Mouse (Mus musculus): Measurements from ENCODE around the gene Zbtb38. TPM values are rescaled to one million over a fixed set of nuclear protein-coding genes. Genes with fewer than 3 reads are reported as not detected.
A peak's percentile ranks its signal among the peaks of the same experiment; 100 is the strongest.

Zbtb38 gene
- polyA plus RNA-seq, 1 experiment, result 0.01 TPM

DNA sequence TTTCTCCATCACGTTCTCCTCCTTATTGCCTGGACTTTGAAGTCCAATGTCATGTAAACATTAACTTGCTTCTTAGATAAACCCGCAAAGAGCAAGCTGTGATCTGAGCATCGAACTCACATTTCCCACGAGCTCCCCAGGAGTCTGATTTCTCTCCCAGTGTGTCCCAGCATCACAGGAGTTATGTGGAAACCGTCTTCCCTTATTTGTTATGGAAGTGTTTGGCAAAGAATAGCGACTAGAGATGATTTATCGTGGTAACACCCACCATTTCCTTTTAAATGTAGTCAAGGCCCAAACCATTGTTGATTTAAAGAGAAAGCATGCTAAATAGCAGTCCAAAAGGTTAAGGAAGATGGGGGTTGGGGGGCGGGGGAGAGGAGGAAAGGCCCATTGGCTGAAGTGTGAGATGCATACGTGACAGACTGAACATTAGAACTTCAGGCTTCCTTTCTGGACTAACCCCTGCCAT, 33.3 kb upstream of the Zbtb38 start:
- Histone ChIP-seq H3K4me1 (ENCODE audit: control insufficient read depth) (no peaks in the 10 kb centered on the region), H3K9me3 (ENCODE audit: control insufficient read depth, low read length) (no peaks in the 10 kb centered on the region), H3K27me3 (ENCODE audit: control insufficient read depth) (no peaks in the 10 kb centered on the region), H3K4me3 (replicated peaks) (no peak overlapping the region), H3K36me3 (ENCODE audit: control insufficient read depth) (no peaks in the 10 kb centered on the region)
- TF ChIP-seq GATA1 (IDR thresholded peaks at IDR 0.05; ENCODE audit: low read length) (no peak), TAL1 (IDR thresholded peaks at IDR 0.05; ENCODE audit: low read length) (no peak)

GRCm38 (mm10) chr9:96785187-96785586, 32.6 kb upstream of the Zbtb38 start:
- no peaks in the 10 kb centered on the region for H3K36me3 ChIP-seq (ENCODE audit: control insufficient read depth)
- H3K4me3 ChIP-seq (replicated peaks), result no peak overlapping the region
- H3K4me1 ChIP-seq (ENCODE audit: control insufficient read depth), result no peaks in the 10 kb centered on the region
- H3K9me3 ChIP-seq (ENCODE audit: control insufficient read depth, low read length), result no peaks in the 10 kb centered on the region
- H3K27me3 ChIP-seq (ENCODE audit: control insufficient read depth), result no peaks in the 10 kb centered on the region
- TF ChIP-seq TAL1 (IDR thresholded peaks at IDR 0.05; ENCODE audit: low read length) (no peak), GATA1 (IDR thresholded peaks at IDR 0.05; ENCODE audit: low read length) (no peak)

- TF ChIP-seq GATA1 (IDR thresholded peaks at IDR 0.05; ENCODE audit: low read length) (no peak), TAL1 (IDR thresholded peaks at IDR 0.05; ENCODE audit: low read length) (no peak)
- no peaks in the 10 kb centered on the region for H3K36me3 ChIP-seq (ENCODE audit: control insufficient read depth)
- H3K4me3 ChIP-seq (replicated peaks), result no peak overlapping the region
- H3K4me1 ChIP-seq (ENCODE audit: control insufficient read depth), result no peaks in the 10 kb centered on the region
- H3K9me3 ChIP-seq (ENCODE audit: control insufficient read depth, low read length), result no peaks in the 10 kb centered on the region
- H3K27me3 ChIP-seq (ENCODE audit: control insufficient read depth), result no peaks in the 10 kb centered on the region
Measured at GRCm38 (mm10) chr9:96783667-96784066, 31.0 kb upstream of the Zbtb38 start.

- Histone ChIP-seq H3K4me1 (ENCODE audit: control insufficient read depth) (no peaks in the 10 kb centered on the region), H3K4me3 (replicated peaks) (no peak overlapping the region), H3K9me3 (ENCODE audit: control insufficient read depth, low read length) (no peaks in the 10 kb centered on the region), H3K36me3 (ENCODE audit: control insufficient read depth) (no peaks in the 10 kb centered on the region), H3K27me3 (ENCODE audit: control insufficient read depth) (no peaks in the 10 kb centered on the region)
- TF ChIP-seq TAL1 (IDR thresholded peaks at IDR 0.05; ENCODE audit: low read length) (no peak), GATA1 (IDR thresholded peaks at IDR 0.05; ENCODE audit: low read length) (no peak)
Measured at GRCm38 (mm10) chr9:96783258-96783657, 30.6 kb upstream of the Zbtb38 start.

GRCm38 (mm10) chr9:96782062-96782461, 29.4 kb upstream of the Zbtb38 start:
- no peaks in the 10 kb centered on the region for H3K36me3 ChIP-seq (ENCODE audit: control insufficient read depth)
- no peaks in the 10 kb centered on the region for H3K27me3 ChIP-seq (ENCODE audit: control insufficient read depth)
- no peak overlapping the region for H3K4me3 ChIP-seq (replicated peaks)
- H3K9me3 ChIP-seq (ENCODE audit: control insufficient read depth, low read length), result no peaks in the 10 kb centered on the region
- no peak for TF ChIP-seq TAL1 (IDR thresholded peaks at IDR 0.05; ENCODE audit: low read length)
- TF ChIP-seq GATA1 (IDR thresholded peaks at IDR 0.05; ENCODE audit: low read length), result no peak
- no peaks in the 10 kb centered on the region for H3K4me1 ChIP-seq (ENCODE audit: control insufficient read depth)

DNA sequence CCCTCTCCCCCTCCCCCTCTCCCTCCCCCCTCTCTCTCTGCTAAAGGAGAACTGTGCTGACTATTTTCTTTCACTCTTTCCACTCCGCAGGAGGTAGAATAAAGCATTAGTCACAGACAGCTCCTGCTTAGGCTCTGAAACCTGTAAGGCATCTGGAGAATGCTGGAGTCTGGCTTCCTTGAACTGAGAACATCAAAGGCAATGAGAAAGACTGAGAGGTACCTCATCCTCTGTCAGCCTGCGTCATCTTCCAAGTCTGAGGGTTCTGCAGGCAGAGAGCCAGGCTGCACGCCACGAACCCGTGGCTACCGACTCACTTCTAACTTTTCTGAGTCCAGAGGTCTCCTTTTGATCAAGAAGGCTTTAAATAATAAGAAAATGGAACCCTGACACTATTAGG, 20.5 kb upstream of the Zbtb38 start:
- peaks cover 16% of the 10 kb centered on the region for H3K4me1 ChIP-seq (ENCODE audit: control insufficient read depth)
- H3K9me3 ChIP-seq (ENCODE audit: control insufficient read depth, low read length), result no peaks in the 10 kb centered on the region
- no peak for TF ChIP-seq TAL1 (IDR thresholded peaks at IDR 0.05; ENCODE audit: low read length)
- no peak for TF ChIP-seq GATA1 (IDR thresholded peaks at IDR 0.05; ENCODE audit: low read length)
- no peaks in the 10 kb centered on the region for H3K27me3 ChIP-seq (ENCODE audit: control insufficient read depth)
- peaks cover 2% of the 10 kb centered on the region; the same call in 1 of the 2 replicates for H3K36me3 ChIP-seq (ENCODE audit: control insufficient read depth)
- no peak overlapping the region for H3K4me3 ChIP-seq (replicated peaks)

- H3K36me3 ChIP-seq (ENCODE audit: control insufficient read depth), result peaks cover 6% of the 10 kb centered on the region
- H3K9me3 ChIP-seq (ENCODE audit: control insufficient read depth, low read length), result peaks cover 3% of the 10 kb centered on the region; the same call in 1 of the 2 replicates
- H3K4me1 ChIP-seq (ENCODE audit: control insufficient read depth), result peaks cover 36% of the 10 kb centered on the region
- no peak overlapping the region for H3K4me3 ChIP-seq (replicated peaks)
- TF ChIP-seq TAL1 (IDR thresholded peaks at IDR 0.05; ENCODE audit: low read length), result no peak
- TF ChIP-seq GATA1 (IDR thresholded peaks at IDR 0.05; ENCODE audit: low read length), result no peak
- no peaks in the 10 kb centered on the region for H3K27me3 ChIP-seq (ENCODE audit: control insufficient read depth)
Measured at GRCm38 (mm10) chr9:96770443-96770842, 17.8 kb upstream of the Zbtb38 start.

- H3K4me3 ChIP-seq (replicated peaks), result no peak overlapping the region
Measured at GRCm38 (mm10) chr9:96769651-96770050, 17.0 kb upstream of the Zbtb38 start.

DNA sequence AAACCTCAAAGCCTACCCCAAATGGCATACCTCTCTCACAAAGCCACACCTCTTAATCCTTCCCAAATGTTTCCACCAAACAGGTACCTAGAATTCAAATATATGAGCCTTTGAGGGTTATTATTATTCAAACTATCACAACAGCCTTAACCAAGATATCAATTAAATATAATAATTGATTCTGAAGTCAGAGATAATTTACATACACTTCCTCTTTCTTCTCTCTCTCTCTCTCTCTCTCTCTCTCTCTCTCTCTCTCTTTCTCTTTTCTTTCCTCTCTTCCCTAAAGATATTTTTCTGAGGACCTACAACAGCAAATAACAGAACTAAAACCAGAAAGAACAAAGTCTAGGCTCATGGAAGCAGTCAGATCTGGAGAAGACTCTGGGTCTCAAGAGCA, 15.2 kb upstream of the Zbtb38 start:
- no peak for TF ChIP-seq GATA1 (IDR thresholded peaks at IDR 0.05; ENCODE audit: low read length)
- no peak for TF ChIP-seq TAL1 (IDR thresholded peaks at IDR 0.05; ENCODE audit: low read length)
- Histone ChIP-seq H3K27me3 (ENCODE audit: control insufficient read depth) (no peaks in the 10 kb centered on the region), H3K4me3 (replicated peaks) (no peak overlapping the region), H3K9me3 (ENCODE audit: control insufficient read depth, low read length) (peaks cover 3% of the 10 kb centered on the region; the same call in 1 of the 2 replicates), H3K4me1 (ENCODE audit: control insufficient read depth) (peaks cover 52% of the 10 kb centered on the region), H3K36me3 (ENCODE audit: control insufficient read depth) (peaks cover 6% of the 10 kb centered on the region)

More at GRCm38 (mm10) chr9:96769651-96770050, 17.0 kb upstream of the Zbtb38 start:
- Histone ChIP-seq H3K9me3 (ENCODE audit: control insufficient read depth, low read length) (peaks cover 3% of the 10 kb centered on the region; the same call in 1 of the 2 replicates), H3K36me3 (ENCODE audit: control insufficient read depth) (peaks cover 6% of the 10 kb centered on the region), H3K4me1 (ENCODE audit: control insufficient read depth) (peaks cover 44% of the 10 kb centered on the region), H3K27me3 (ENCODE audit: control insufficient read depth) (no peaks in the 10 kb centered on the region)
- no peak for TF ChIP-seq TAL1 (IDR thresholded peaks at IDR 0.05; ENCODE audit: low read length)
- no peak for TF ChIP-seq GATA1 (IDR thresholded peaks at IDR 0.05; ENCODE audit: low read length)

DNA sequence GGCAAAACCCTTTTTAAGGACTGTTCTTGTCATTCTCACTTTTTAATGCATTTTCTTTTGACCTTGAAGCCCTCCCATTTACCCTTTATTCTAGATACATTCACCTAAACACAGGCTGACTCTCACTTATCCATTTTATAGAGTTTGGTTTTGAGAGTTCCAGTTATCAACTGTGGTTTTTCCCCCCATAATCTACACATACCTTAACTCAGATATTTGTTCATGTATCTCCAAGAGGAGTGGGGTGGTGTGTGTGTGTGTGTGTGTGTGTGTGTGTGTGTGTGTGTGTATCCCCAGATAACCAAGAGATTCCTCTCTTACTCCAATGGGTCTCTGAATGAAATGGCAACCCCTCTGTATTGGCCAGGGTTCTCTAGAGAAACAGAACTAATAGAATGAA, 13.4 kb upstream of the Zbtb38 start:
- TF ChIP-seq TAL1 (IDR thresholded peaks at IDR 0.05; ENCODE audit: low read length) (no peak), GATA1 (IDR thresholded peaks at IDR 0.05; ENCODE audit: low read length) (no peak)
- no peaks in the 10 kb centered on the region for H3K27me3 ChIP-seq (ENCODE audit: control insufficient read depth)
- H3K4me3 ChIP-seq (replicated peaks), result peak overlapping the region; percentile 63
- H3K4me1 ChIP-seq (ENCODE audit: control insufficient read depth), result peaks cover 52% of the 10 kb centered on the region
- H3K9me3 ChIP-seq (ENCODE audit: control insufficient read depth, low read length), result peaks cover 3% of the 10 kb centered on the region; the same call in 1 of the 2 replicates
- H3K36me3 ChIP-seq (ENCODE audit: control insufficient read depth), result peaks cover 6% of the 10 kb centered on the region
